Mouse (Mus musculus) midbrain, embryonic 14.5 days (tissue): ENCODE data around the gene Adgra3. TPM values are rescaled to one million over a fixed set of nuclear protein-coding genes. Genes with fewer than 3 reads are reported as not detected.
A peak's percentile ranks its signal among the peaks of the same experiment; 100 is the strongest.

Source experiments
- ATAC-seq: fragments of 200-750 bp; cut with Nextera tagmentation; 2 replicates; pipeline ENCODE4 v1.8.0; 2017; ENCODE audit warnings: moderate number of reproducible peaks, moderate library complexity; ENCODE audit not compliant: low FRiP score, low TSS enrichment
- DNase-seq: peaks from one replicate; pipeline ENCODE4 v3.0.0-alpha.2; 2015
- H3K27ac ChIP-seq: fragments of 300-500 bp; sonication (generic); replicated peaks from 2 replicates; pipeline ENCODE4 v1.5.1; 2014; ENCODE audit warnings: mild to moderate bottlenecking, low read depth, low read length, moderate library complexity
- H3K27me3 ChIP-seq: fragments of 300-500 bp; sonication (generic); 2 replicates; pipeline ENCODE4 v1.6.1; 2014; ENCODE audit warnings: low read length, control low read depth, mixed read lengths; ENCODE audit not compliant: control insufficient read depth, insufficient read depth
- H3K36me3 ChIP-seq: fragments of 300-500 bp; sonication (generic); 2 replicates; pipeline ENCODE4 v1.6.1; 2014; ENCODE audit warnings: low read length, control low read depth; ENCODE audit not compliant: control insufficient read depth, insufficient read depth
- H3K4me1 ChIP-seq: fragments of 300-500 bp; sonication (generic); 2 replicates; pipeline ENCODE4 v1.6.1; 2014; ENCODE audit warnings: mild to moderate bottlenecking, antibody characterized with exemption, low read length, control low read depth; ENCODE audit not compliant: control insufficient read depth, insufficient read depth
- H3K4me2 ChIP-seq: fragments of 300-500 bp; sonication (generic); 2 replicates; pipeline ENCODE4 v1.6.1; 2014; ENCODE audit warnings: mild to moderate bottlenecking, low read length, moderate library complexity
- H3K4me3 ChIP-seq: fragments of 300-500 bp; sonication (generic); replicated peaks from 2 replicates; pipeline ENCODE4 v1.5.1; 2014; ENCODE audit warnings: low read depth, low read length
- H3K9ac ChIP-seq: fragments of 300-500 bp; sonication (generic); replicated peaks from 2 replicates; pipeline ENCODE4 v1.6.1; 2014; ENCODE audit warnings: mild to moderate bottlenecking, low read length, moderate library complexity
- H3K9me3 ChIP-seq: fragments of 300-500 bp; sonication (generic); 2 replicates; pipeline ENCODE4 v1.6.1; 2016; ENCODE audit warnings: low read length, control low read depth, mixed read lengths; ENCODE audit not compliant: control insufficient read depth
- WGBS: fragments of 180-500 bp; shearing (Covaris S2); extraction: QIAGEN DNeasy Blood & Tissue Kit; methylation state at CpG from one replicate; pipeline ENCODE4 v1.1.7; 2014; 5-methylcytosine and 5-hydroxymethylcytosine counted together
- polyA plus RNA-seq: library from polyadenylated mRNA; unstranded; fragments of >200 nt; fragmentation: Nextera tagmentation; extraction: Ambion mirVana; gene quantifications from 2 replicates; pipeline ENCODE4 v1.2.1, GENCODE M21; 2014

The Adgra3 gene
- polyA plus RNA-seq, 1 experiment from 2014 or later, result 25.2 TPM

DNA sequence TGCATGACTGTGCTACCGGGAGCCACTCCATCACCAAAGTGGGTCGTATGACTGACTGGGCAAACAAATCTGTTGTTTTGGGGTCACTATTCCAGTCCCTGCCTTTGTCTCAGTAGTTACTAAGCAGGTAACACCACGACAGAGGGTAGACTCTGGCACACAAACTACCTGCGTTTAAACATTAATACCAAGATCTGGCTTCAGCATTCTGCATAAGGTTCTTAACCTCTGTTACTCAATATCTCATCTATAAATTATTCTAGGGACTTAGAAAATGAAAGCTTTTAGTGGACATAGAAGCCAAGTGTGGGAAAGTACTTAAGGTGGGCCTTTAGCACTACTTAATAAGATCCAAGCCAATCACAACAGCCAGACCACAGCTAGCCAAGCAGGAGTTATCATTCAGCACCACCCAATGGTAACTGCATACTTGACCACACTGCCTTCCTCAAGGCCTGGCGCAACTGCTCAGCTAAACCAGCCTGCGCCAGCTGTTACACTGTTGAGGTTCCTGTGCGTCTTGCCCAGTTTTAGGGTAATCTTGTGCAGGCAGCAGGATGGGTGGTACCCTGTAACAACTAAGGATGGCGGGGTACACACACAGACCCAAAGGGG, 23.8 kb downstream of the Adgra3 start:
- Histone ChIP-seq H3K36me3 (no peaks in the 10 kb centered on the region), H3K9ac (no peak overlapping the region), H3K27me3 (no peaks in the 10 kb centered on the region), H3K9me3 (no peaks in the 10 kb centered on the region), H3K4me1 (peaks cover 7% of the 10 kb centered on the region; the same call in 1 of the 2 replicates), H3K27ac (no peak overlapping the region), H3K4me3 (no peak overlapping the region), H3K4me2 (no peak overlapping the region)
- ATAC-seq, result no peak
- DNase-seq, result no peak
- WGBS, result 73% methylated on average over 8 of the region's 8 CpGs

DNA sequence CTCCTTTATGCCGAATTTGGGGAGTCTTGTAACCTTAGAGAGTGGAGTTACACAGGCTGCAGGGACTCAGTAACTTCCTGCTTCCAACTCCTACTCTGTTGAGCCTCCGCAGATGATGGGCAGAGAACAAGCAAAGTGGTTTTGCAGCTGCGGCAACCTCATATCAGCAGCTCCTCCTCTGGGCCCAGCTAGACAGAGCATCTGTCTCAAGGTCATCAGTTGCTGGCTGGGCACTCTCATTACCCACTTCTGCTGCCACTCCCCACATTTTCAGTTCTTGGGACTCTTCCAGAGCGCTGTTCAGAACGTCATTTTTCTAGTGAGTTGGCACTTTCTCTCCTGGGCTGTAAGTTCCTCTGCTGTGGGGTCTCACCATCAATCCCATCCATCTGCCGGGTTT, 24.6 kb downstream of the Adgra3 start:
- H3K27me3 ChIP-seq, result no peaks in the 10 kb centered on the region
- no peak overlapping the region for H3K4me3 ChIP-seq
- H3K4me1 ChIP-seq, result peaks cover 7% of the 10 kb centered on the region; the same call in 1 of the 2 replicates
- peak; percentile 24 for DNase-seq
- no peak; the same call in 1 of the 2 replicates for ATAC-seq
- WGBS, result 46% methylated on average over 6 of the region's 6 CpGs
- H3K36me3 ChIP-seq, result no peaks in the 10 kb centered on the region
- no peak overlapping the region for H3K4me2 ChIP-seq
- H3K27ac ChIP-seq, result no peak overlapping the region
- H3K9me3 ChIP-seq, result no peaks in the 10 kb centered on the region
- H3K9ac ChIP-seq, result no peak overlapping the region

DNA sequence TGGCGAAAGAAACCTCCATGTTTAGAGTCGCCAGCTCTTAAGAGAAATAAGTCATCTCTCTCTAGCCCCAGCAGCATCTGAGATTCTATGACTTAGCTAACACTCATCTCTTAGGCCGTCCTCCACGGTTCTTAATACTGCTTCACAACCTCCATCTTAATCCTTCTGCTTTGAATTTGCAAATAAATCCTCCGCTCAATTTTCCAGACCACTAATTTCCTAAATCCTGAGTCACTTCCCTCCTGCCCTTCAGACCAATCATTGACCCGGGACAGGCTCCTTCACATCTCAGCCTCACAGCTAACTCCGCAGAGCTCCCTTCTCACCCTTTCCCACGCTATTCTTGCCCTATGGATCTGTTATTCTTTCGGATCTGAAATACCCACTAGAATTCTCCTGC, 25.1 kb downstream of the Adgra3 start:
- Histone ChIP-seq H3K36me3 (no peaks in the 10 kb centered on the region), H3K27me3 (no peaks in the 10 kb centered on the region), H3K4me3 (no peak overlapping the region), H3K4me2 (peak overlapping the region; percentile 17; the same call in 1 of the 2 replicates), H3K9me3 (no peaks in the 10 kb centered on the region), H3K27ac (no peak overlapping the region), H3K4me1 (peaks cover 7% of the 10 kb centered on the region; the same call in 1 of the 2 replicates), H3K9ac (no peak overlapping the region)
- 18% methylated on average over 9 of the region's 9 CpGs for WGBS
- no peak for DNase-seq
- ATAC-seq, result no peak

- no peaks in the 10 kb centered on the region for H3K36me3 ChIP-seq
- H3K4me3 ChIP-seq, result no peak overlapping the region
- DNase-seq, result peak; percentile 68
- 51% methylated on average over 5 of the region's 5 CpGs for WGBS
- ATAC-seq, result peak; percentile 26; the same call in 1 of the 2 replicates
- no peak overlapping the region for H3K4me2 ChIP-seq
- no peak overlapping the region for H3K9ac ChIP-seq
- H3K4me1 ChIP-seq, result peaks cover 7% of the 10 kb centered on the region
- no peaks in the 10 kb centered on the region for H3K9me3 ChIP-seq
- no peak overlapping the region for H3K27ac ChIP-seq
- no peaks in the 10 kb centered on the region for H3K27me3 ChIP-seq
Observed at GRCm38 (mm10) chr5:50032332-50032731, 26.5 kb downstream of the Adgra3 start.

- DNase-seq (no peak), ATAC-seq (0 out of 2 replicates have a peak, but pooled peaks have one; percentile 32)
- Histone ChIP-seq H3K36me3 (no peaks in the 10 kb centered on the region), H3K9ac (no peak overlapping the region), H3K4me3 (no peak overlapping the region), H3K9me3 (no peaks in the 10 kb centered on the region), H3K4me2 (no peak overlapping the region), H3K27me3 (no peaks in the 10 kb centered on the region), H3K27ac (no peak overlapping the region), H3K4me1 (peaks cover 7% of the 10 kb centered on the region)
- WGBS, result 94% methylated on average over 2 of the region's 2 CpGs
Observed at GRCm38 (mm10) chr5:50031763-50032272, 27.0 kb downstream of the Adgra3 start.

DNA sequence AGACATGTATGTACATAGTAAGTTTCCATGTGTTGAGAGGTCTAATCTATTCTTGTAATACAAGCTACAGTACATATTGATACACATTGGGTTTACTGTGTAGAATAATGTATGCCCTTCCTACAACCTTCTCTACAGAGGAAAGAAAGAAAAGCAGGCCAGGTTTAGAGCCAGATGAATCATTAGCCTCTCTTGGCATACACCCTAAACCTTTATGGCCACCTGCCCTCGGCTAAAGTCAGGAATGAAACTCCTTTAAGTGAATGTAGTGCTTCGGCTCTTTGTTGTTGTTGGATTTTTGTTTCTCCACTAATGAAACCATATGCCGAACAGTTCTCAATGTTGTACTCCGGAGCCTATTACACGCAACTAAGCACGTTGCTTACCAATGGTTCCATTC, 27.5 kb downstream of the Adgra3 start:
- Histone ChIP-seq H3K4me2 (no peak overlapping the region), H3K9ac (no peak overlapping the region), H3K4me3 (no peak overlapping the region), H3K27me3 (no peaks in the 10 kb centered on the region), H3K36me3 (no peaks in the 10 kb centered on the region), H3K4me1 (peaks cover 7% of the 10 kb centered on the region), H3K27ac (no peak overlapping the region), H3K9me3 (no peaks in the 10 kb centered on the region)
- ATAC-seq (no peak), DNase-seq (no peak)
- WGBS, result 98% methylated on average over 6 of the region's 6 CpGs

GRCm38 (mm10) chr5:50029662-50030061, 29.1 kb downstream of the Adgra3 start:
- Histone ChIP-seq H3K9ac (no peak overlapping the region), H3K27ac (no peak overlapping the region), H3K4me3 (no peak overlapping the region), H3K4me2 (no peak overlapping the region), H3K36me3 (no peaks in the 10 kb centered on the region), H3K9me3 (no peaks in the 10 kb centered on the region), H3K27me3 (no peaks in the 10 kb centered on the region), H3K4me1 (peaks cover 7% of the 10 kb centered on the region)
- ATAC-seq, result no peak
- 91% methylated on average over 6 of the region's 6 CpGs for WGBS
- DNase-seq, result no peak

DNA sequence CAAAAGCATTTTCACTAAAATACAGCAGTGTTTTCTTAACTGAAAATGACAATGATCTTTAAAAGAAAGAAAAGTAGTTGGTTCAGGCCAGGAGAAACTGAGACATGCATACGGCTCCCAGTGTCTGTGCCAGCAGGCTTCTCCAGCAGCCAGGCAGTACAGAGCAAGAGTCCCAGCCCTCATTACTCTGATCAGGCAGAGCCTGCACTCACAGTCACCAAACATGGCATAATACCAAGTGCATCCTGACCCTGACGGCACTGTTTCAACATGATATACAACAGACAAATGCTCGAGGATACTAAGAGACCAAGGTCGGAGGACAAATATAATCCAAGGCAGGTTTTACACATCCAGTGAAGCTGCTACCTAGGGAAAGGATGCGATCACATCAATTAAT, 31.2 kb downstream of the Adgra3 start:
- no peak overlapping the region; the same call in 1 of the 2 replicates for H3K27ac ChIP-seq
- DNase-seq (peak; percentile 40), ATAC-seq (no peak)

DNA sequence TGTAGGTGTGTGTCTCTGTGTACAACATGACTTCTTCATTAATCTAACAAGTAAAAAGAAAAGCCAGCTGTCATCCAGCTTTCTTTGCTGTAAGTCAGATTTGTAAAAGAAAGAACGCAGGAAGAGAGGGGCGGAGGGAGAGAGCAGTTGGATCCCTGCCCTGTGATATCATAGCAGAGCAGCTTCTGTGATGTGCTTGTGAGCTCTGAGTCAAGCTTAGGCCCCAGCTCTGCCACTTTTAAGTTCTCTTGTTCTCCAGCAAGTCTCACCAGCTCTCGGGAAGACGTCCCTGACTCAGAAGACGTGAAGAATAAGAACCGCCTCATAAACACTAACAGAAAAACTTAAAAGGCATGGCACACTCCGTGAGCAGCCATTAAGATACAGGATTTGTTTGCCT, 31.8 kb downstream of the Adgra3 start:
- WGBS, result 66% methylated on average over 7 of the region's 7 CpGs
- no peaks in the 10 kb centered on the region for H3K9me3 ChIP-seq
- peaks cover 14% of the 10 kb centered on the region; the same call in 1 of the 2 replicates for H3K36me3 ChIP-seq
- no peak for ATAC-seq
- H3K9ac ChIP-seq, result no peak overlapping the region
- H3K4me1 ChIP-seq, result no peaks in the 10 kb centered on the region; the same call in 1 of the 2 replicates
- no peaks in the 10 kb centered on the region for H3K27me3 ChIP-seq
- no peak overlapping the region; the same call in 1 of the 2 replicates for H3K27ac ChIP-seq
- no peak overlapping the region for H3K4me2 ChIP-seq
- H3K4me3 ChIP-seq, result no peak overlapping the region
- peak; percentile 22 for DNase-seq

More for the DNA sequence above, 31.2 kb downstream of the Adgra3 start:
- no peak overlapping the region for H3K4me2 ChIP-seq
- peak overlapping the region; percentile 9; the same call in 1 of the 2 replicates for H3K9ac ChIP-seq
- H3K9me3 ChIP-seq, result no peaks in the 10 kb centered on the region
- H3K4me1 ChIP-seq, result no peaks in the 10 kb centered on the region; the same call in 1 of the 2 replicates
- no peaks in the 10 kb centered on the region for H3K27me3 ChIP-seq
- peaks cover 13% of the 10 kb centered on the region; the same call in 1 of the 2 replicates for H3K36me3 ChIP-seq
- WGBS, result 62% methylated on average over 5 of the region's 5 CpGs
- H3K4me3 ChIP-seq, result no peak overlapping the region
